Mouse (Mus musculus): ENCODE measurements around the gene Wscd2.

Wscd2 gene

GRCm38 (mm10) chr5:113485584-113486162 is 4.5 kb upstream of the Wscd2 start:
- DNase-seq (ENCODE audit: low spot score), result no peak

GRCm38 (mm10) chr5:113487879-113488278 is 2.3 kb upstream of the Wscd2 start:
- DNase-seq (ENCODE audit: low spot score), result no peak

GRCm38 (mm10) chr5:113489617-113490016 is 516 bp upstream of the Wscd2 start:
- DNase-seq (ENCODE audit: low spot score), result no peak

- no peak for DNase-seq (ENCODE audit: low spot score)
These were observed 531 bp downstream of the Wscd2 start for GRCm38 (mm10) chr5:113490467-113491260.

- DNase-seq (ENCODE audit: low spot score), result no peak
These were observed 1.4 kb downstream of the Wscd2 start for GRCm38 (mm10) chr5:113491552-113491951.

- DNase-seq (ENCODE audit: low spot score), result no peak
These were observed 1.9 kb downstream of the Wscd2 start for GRCm38 (mm10) chr5:113491988-113492387.

- DNase-seq (ENCODE audit: low spot score), result no peak
These were observed 2.4 kb downstream of the Wscd2 start for GRCm38 (mm10) chr5:113492417-113493035.

- no peak for DNase-seq (ENCODE audit: low spot score)
These were observed 3.9 kb downstream of the Wscd2 start for GRCm38 (mm10) chr5:113493997-113494396.

GRCm38 (mm10) chr5:113496926-113497325 is 6.8 kb downstream of the Wscd2 start:
- DNase-seq (ENCODE audit: low spot score), result no peak

- no peak for DNase-seq (ENCODE audit: low spot score)
These were observed 9.3 kb downstream of the Wscd2 start for GRCm38 (mm10) chr5:113499421-113499820.

- no peak for DNase-seq (ENCODE audit: low spot score)
These were observed 13.1 kb downstream of the Wscd2 start for GRCm38 (mm10) chr5:113503276-113503675.

GRCm38 (mm10) chr5:113504654-113505053 is 14.5 kb downstream of the Wscd2 start:
- no peak for DNase-seq (ENCODE audit: low spot score)

GRCm38 (mm10) chr5:113506065-113506464 is 15.9 kb downstream of the Wscd2 start:
- no peak for DNase-seq (ENCODE audit: low spot score)

- DNase-seq (ENCODE audit: low spot score), result no peak
These were observed 16.6 kb downstream of the Wscd2 start for GRCm38 (mm10) chr5:113506779-113507178.

- no peak for DNase-seq (ENCODE audit: low spot score)
These were observed 19.0 kb downstream of the Wscd2 start for GRCm38 (mm10) chr5:113509167-113509566.

GRCm38 (mm10) chr5:113513640-113514039 is 23.5 kb downstream of the Wscd2 start:
- no peak for DNase-seq (ENCODE audit: low spot score)

GRCm38 (mm10) chr5:113514062-113514461 is 23.9 kb downstream of the Wscd2 start:
- no peak for DNase-seq (ENCODE audit: low spot score)

- no peak for DNase-seq (ENCODE audit: low spot score)
These were observed 26.2 kb downstream of the Wscd2 start for GRCm38 (mm10) chr5:113516119-113516872.

GRCm38 (mm10) chr5:113516873-113517336 is 26.8 kb downstream of the Wscd2 start:
- no peak for DNase-seq (ENCODE audit: low spot score)

GRCm38 (mm10) chr5:113517387-113517786 is 27.3 kb downstream of the Wscd2 start:
- no peak for DNase-seq (ENCODE audit: low spot score)

- DNase-seq (ENCODE audit: low spot score), result no peak
These were observed 30.9 kb downstream of the Wscd2 start for GRCm38 (mm10) chr5:113521037-113521436.

GRCm38 (mm10) chr5:113538826-113539225 is 48.7 kb downstream of the Wscd2 start:
- no peak for DNase-seq (ENCODE audit: low spot score)

Measured in urinary bladder, postnatal 10 days (tissue).